Mouse (Mus musculus) liver, embryonic 15.5 days (tissue): ENCODE results near the gene Gm20388. TPM values are rescaled to one million over a fixed set of nuclear protein-coding genes. Genes with fewer than 3 reads are reported as not detected.
"Not testable (repeated sequence)": the region's sequence is repeated elsewhere in the genome, so short reads cannot be mapped to it uniquely, and the experiment has no call there.

Source experiments
- ATAC-seq: fragments of 200-750 bp; cut with Nextera tagmentation; 2 replicates; pipeline ENCODE4 v1.8.0; 2017; ENCODE audit warnings: moderate number of reproducible peaks, mild to moderate bottlenecking, moderate library complexity; ENCODE audit not compliant: insufficient read depth
- H3K27ac ChIP-seq: fragments of 300-500 bp; sonication (generic); replicated peaks from 2 replicates; pipeline ENCODE4 v1.5.1; 2015; ENCODE audit warnings: mild to moderate bottlenecking, inconsistent platforms
- H3K27me3 ChIP-seq: fragments of 300-500 bp; sonication (generic); 2 replicates; pipeline ENCODE4 v1.6.1; 2015; ENCODE audit warnings: mild to moderate bottlenecking, inconsistent platforms
- H3K36me3 ChIP-seq: fragments of 300-500 bp; sonication (generic); replicated peaks from 2 replicates; pipeline ENCODE4 v1.6.1; 2015; ENCODE audit warnings: moderate library complexity, mild to moderate bottlenecking, inconsistent platforms
- H3K4me1 ChIP-seq: fragments of 300-500 bp; sonication (generic); replicated peaks from 2 replicates; pipeline ENCODE4 v1.6.1; 2015; ENCODE audit warnings: inconsistent platforms
- H3K4me2 ChIP-seq: fragments of 300-500 bp; sonication (generic); 2 replicates; pipeline ENCODE4 v1.6.1; 2015; ENCODE audit warnings: moderate library complexity, mild to moderate bottlenecking, inconsistent platforms
- H3K4me3 ChIP-seq: fragments of 300-500 bp; sonication (generic); replicated peaks from 2 replicates; pipeline ENCODE4 v1.5.1; 2015; ENCODE audit warnings: mild to moderate bottlenecking, inconsistent platforms
- H3K9ac ChIP-seq: fragments of 300-500 bp; sonication (generic); 2 replicates; pipeline ENCODE4 v1.6.1; 2015; ENCODE audit warnings: moderate library complexity, mild to moderate bottlenecking, inconsistent platforms
- H3K9me3 ChIP-seq: fragments of 300-500 bp; sonication (generic); replicated peaks from 2 replicates; pipeline ENCODE4 v1.6.1; 2016; ENCODE audit warnings: inconsistent platforms
- WGBS: fragments of 180-500 bp; shearing (Covaris S2); methylation state at CpG from one replicate; pipeline ENCODE4 v1.1.7; 2015; ENCODE audit warnings: mixed read lengths; ENCODE audit not compliant: insufficient replicate concordance; 5-methylcytosine and 5-hydroxymethylcytosine counted together
- polyA plus RNA-seq: library from polyadenylated mRNA; unstranded; fragments of >200 nt; fragmentation: Nextera tagmentation; extraction: Ambion mirVana; gene quantifications from 2 replicates; pipeline ENCODE4 v1.2.1, GENCODE M21; 2015

Gm20388 gene
- polyA plus RNA-seq, 1 experiment from 2014 or later = not detected

DNA sequence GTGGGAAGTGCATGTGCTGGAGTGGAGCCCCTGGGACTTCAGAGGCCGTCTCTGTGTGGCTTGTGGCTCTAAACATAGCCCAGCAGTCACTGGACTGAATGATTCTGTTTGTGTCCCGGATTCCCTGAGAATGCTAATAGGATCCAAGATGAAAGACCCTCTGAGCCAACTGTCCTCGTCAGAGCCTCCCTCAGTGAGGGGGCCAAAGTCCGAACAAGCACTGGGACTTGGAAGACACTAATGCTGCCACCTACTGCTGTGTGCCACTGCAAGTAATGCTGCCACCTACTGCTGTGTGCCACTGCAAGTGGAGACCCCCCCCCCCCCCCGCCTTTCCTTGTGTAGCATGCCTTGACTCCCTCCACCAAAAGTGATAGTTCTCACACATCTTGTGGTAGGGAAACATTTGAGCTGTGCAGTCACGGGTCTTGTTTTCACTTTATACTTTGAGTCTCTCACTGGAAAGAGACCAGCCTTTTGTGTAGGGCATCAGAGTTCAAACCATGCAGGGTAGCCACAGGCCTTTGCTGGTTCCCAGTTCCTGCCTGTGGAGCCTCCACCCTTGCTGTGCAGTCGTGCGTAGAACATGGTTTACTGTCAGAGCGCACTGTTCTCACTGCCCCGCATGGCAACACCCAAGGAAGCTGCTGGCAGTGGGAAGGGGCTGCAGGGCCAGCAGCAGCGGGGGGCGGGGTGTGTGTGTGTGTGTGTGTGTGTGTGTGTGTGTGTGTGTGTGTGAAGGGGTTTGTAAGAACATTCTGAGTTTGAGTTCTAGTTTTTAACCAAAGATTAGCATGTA lies 3187.3 kb downstream of the Gm20388 start:
- ATAC-seq = no peak
- H3K36me3 ChIP-seq = peaks cover 44% of the 10 kb centered on the region
- H3K9me3 ChIP-seq = no peaks in the 10 kb centered on the region
- no peak overlapping the region for H3K4me3 ChIP-seq
- peaks cover 8% of the 10 kb centered on the region for H3K4me1 ChIP-seq
- H3K4me2 ChIP-seq = no peak overlapping the region
- no peaks in the 10 kb centered on the region for H3K27me3 ChIP-seq
- no peak overlapping the region for H3K27ac ChIP-seq
- H3K9ac ChIP-seq = no peak overlapping the region
- WGBS = 80% methylated on average over 12 of the region's 12 CpGs

DNA sequence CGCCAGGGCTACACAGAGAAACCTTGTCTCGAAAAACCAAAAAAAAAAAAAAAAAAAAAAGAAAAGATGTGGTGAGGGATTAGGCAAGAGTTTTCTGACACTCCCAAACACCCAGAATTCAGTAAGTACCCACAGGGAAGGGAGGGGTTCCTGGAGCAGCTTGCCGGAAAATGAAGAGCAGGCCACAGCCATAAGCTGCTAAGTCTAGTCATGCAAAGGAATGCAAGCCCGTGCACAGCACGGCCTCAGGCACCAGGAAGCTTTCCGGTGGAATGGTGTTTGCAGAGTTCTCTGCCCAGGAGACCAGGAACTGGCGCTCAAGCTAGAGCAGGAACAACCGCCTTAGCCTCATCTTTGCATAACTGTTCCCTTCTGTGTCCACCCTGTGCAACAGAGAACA lies 3189.6 kb downstream of the Gm20388 start:
- 53% methylated on average over 8 of the region's 8 CpGs for WGBS
- no peak for ATAC-seq
- Histone ChIP-seq H3K27me3 (no peaks in the 10 kb centered on the region), H3K4me1 (peaks cover 23% of the 10 kb centered on the region), H3K27ac (peak overlapping the region; percentile 45), H3K36me3 (peaks cover 43% of the 10 kb centered on the region), H3K9me3 (no peaks in the 10 kb centered on the region), H3K4me3 (no peak overlapping the region), H3K4me2 (no peak overlapping the region), H3K9ac (no peak overlapping the region)

DNA sequence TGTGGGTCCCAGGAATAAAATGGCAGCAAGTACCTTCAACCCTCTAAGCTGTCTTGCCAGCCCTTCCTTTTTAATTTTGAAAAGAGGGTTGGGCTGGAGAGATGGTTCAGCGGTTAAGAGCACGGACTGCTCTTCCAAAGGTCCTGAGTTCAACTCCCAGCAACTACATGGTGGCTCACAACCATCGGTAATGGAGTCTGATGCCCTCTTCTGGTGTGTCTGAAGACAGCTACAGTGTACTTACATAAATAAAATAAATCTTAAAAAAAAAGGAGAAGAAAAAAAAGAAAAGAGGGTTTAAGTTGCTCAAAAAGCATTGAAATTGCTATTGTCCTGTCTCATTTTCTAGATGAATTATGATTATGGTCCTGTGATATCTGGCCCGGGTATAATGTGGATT lies 3190.6 kb downstream of the Gm20388 start:
- peaks cover 23% of the 10 kb centered on the region for H3K4me1 ChIP-seq
- ATAC-seq = no peak
- H3K9me3 ChIP-seq = no peaks in the 10 kb centered on the region
- peak overlapping the region; percentile 87 for H3K4me2 ChIP-seq
- H3K27me3 ChIP-seq = no peaks in the 10 kb centered on the region
- H3K4me3 ChIP-seq = no peak overlapping the region
- peak overlapping the region; percentile 70; the same call in 1 of the 2 replicates for H3K9ac ChIP-seq
- WGBS = 75% methylated on average over 4 of the region's 4 CpGs
- H3K36me3 ChIP-seq = peaks cover 45% of the 10 kb centered on the region
- peak overlapping the region; percentile 77 for H3K27ac ChIP-seq

DNA sequence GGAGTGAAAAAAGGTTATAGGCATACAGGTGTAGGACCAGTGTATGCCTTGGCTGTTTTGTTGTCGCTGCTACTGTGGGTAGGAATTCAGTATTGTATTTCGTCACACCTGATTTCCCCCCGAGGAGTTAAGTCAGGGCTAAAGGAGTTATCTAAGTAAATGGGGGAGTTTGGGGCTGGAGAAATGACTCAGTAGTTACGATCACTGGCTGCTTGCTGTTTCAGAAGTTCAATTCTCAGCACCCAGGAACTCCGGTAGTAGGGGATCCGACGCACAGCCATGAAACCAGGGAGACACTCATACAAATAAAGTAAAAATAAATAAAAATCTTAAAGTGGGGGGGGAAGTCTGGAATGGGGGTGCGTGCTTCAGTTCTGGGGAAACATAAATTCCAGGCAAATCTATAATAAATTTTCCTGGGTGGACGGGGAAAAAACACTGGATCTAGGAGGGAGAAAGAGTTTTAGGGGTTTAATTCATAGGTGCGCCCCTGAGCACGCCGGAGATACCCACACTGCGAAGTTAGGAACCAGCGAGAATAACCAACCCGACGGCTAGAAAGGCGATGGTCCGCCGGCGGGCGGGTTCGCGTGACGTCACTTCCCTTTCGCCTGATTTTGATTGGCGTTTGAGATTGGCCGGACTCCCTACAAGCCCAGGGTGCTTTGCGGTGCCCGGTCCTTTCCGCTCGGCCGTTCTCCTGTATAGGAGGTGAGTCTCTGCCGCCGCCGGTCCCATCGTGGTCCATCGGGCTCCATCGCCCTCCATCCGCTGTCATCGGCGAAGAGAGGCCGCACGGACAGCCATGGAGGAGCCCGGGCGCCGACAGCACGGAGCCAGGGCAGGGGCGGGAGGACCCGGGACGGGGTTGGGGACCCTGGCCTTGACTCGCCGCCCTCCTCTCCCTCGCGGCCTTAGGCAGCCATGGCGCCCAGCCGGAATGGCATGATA lies 3191.4 kb downstream of the Gm20388 start, which contains the start of gene Rpl13:
Gene Rpl13 (plus strand): TSS at position 616 of the 951 bp plus-strand sequence.
- Histone ChIP-seq H3K27me3 (no peaks in the 10 kb centered on the region), H3K9ac (peak within 1 kb of the TSS; percentile 89), H3K27ac (peak within 1 kb of the TSS; percentile 87), H3K4me3 (peak within 1 kb of the TSS; percentile 84), H3K4me2 (peak within 1 kb of the TSS; percentile 87), H3K36me3 (peaks cover 41% of the 10 kb centered on the region), H3K9me3 (no peaks in the 10 kb centered on the region), H3K4me1 (peaks cover 23% of the 10 kb centered on the region)
- under 1% methylated on average over 54 of the region's 56 CpGs for WGBS
- ATAC-seq = peak; percentile 92

DNA sequence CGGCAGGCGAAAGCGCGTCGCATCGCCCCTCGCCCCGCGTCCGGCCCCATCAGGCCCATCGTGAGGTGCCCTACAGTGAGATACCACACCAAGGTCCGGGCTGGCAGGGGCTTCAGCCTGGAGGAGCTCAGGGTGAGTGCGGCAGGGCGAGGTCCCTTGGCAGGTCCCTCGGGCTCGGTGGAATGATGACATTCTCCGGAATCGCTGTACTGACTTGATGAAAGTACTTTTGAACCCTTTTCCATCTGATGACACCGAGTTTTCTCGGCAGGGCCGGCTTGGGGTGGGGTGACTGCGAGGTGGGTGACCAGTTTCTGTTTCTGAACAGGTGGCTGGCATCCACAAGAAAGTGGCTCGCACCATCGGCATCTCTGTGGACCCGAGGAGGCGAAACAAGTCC lies 3192.2 kb downstream of the Gm20388 start:
- Histone ChIP-seq H3K4me2 (peak overlapping the region; percentile 87), H3K27ac (peak overlapping the region; percentile 87), H3K4me1 (peaks cover 23% of the 10 kb centered on the region), H3K36me3 (peaks cover 33% of the 10 kb centered on the region), H3K9ac (peak overlapping the region; percentile 89), H3K4me3 (peak overlapping the region; percentile 84)
- not testable (repeated sequence) for H3K27me3 ChIP-seq, ATAC-seq, H3K9me3 ChIP-seq
- WGBS = 1% methylated on average over 24 of the region's 26 CpGs

DNA sequence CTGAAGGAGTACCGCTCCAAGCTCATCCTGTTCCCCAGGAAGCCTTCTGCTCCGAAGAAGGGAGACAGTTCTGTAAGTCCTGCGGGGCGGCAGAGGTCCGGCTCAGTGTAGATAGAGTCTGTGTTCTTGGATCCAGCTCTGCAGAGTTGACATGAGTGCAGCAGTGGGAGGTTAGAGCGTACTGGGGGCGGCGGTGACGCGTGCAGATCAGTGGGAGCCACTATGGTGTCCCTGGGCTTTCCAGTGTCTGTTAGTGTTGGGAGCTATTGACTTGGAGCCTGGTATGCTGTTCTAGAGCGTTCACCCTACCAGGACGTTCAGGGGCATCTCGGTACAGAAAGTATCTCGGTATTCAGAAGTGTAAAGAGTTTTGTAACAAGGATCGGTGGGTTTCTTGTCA lies 3192.6 kb downstream of the Gm20388 start:
- H3K36me3 ChIP-seq = peaks cover 29% of the 10 kb centered on the region
- H3K4me3 ChIP-seq = peak overlapping the region; percentile 84
- H3K9ac ChIP-seq = peak overlapping the region; percentile 89
- 5% methylated on average over 15 of the region's 15 CpGs for WGBS
- ATAC-seq = no peak
- H3K4me2 ChIP-seq = peak overlapping the region; percentile 87
- no peaks in the 10 kb centered on the region for H3K27me3 ChIP-seq
- H3K27ac ChIP-seq = peak overlapping the region; percentile 87
- peaks cover 23% of the 10 kb centered on the region for H3K4me1 ChIP-seq
- H3K9me3 ChIP-seq = no peaks in the 10 kb centered on the region

DNA sequence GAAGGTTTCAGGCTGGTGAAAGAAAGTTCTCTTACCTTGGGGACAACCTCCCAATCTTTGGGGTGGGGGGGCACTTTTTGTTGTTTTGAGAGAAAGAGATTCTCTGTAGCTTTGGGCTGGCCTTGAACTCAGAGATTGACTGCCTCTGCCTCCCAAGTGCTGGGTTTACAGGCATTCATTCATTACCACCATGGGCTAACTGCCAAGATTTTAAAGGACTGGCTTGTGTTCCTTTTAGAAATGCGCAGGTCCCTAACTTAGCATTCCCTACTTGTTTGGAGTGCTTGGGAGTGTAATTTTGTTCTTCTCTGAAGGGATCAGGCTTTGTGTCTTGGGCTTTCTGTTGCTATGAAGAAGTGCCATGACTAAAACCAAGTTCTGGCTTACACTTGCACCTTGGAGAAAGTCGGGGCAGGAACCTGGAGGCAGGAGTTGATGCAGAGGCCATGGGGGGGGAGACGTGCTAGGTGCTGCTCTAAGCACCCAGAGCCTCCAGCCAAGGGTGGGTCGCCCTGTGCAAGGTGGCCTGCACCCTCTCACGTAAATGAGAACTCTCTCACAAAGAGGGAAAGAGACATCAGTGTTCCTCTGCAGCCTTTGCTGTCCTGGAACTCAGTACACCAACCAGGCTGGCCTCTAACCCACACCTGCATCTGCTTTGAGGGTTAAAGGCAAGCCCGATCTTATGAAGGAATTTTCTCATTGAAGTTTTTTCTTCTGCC lies 3193.6 kb downstream of the Gm20388 start:
- Histone ChIP-seq H3K4me2 (peak overlapping the region; percentile 87), H3K9ac (peak overlapping the region; percentile 89; the same call in 1 of the 2 replicates), H3K36me3 (peaks cover 28% of the 10 kb centered on the region), H3K27ac (peak overlapping the region; percentile 87), H3K9me3 (no peaks in the 10 kb centered on the region), H3K4me1 (peaks cover 23% of the 10 kb centered on the region), H3K27me3 (no peaks in the 10 kb centered on the region), H3K4me3 (peak overlapping the region; percentile 84)
- ATAC-seq = no peak
- 72% methylated on average over 6 of the region's 6 CpGs for WGBS

DNA sequence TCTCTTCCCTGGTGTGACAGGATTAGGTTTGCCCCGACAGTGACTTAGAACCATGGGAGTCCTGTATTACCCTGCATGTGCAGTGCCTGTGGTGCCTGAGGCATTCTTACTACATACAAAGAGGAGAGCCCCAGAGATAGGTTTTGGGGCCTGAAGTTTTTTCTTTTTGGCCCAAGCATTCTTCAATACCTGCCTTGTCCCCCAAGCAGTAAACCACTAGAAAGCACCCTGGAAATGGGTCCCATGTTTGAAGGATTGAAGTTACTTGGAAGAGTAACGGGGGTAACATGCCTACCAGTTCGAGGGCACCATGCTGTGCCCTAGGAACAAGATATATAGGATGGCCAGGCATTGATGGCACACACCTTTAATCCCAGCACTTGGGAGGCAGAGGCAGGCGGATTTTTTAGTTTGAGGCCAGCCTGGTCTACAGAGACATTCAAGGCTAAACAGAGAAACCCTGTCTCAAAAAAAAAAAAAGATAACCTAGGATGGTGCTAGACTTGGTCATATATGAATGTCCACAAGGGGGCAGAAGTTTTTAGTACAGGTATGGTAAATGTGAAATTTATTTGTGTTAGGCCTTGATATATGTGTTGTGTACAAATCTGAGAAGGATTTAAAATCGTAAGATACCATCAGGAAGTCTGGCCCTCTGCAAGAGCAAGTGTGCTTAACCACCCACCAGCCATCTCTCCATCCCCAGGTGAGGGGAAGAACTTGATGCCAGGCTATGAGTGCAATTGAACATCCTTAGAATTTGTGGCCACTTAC lies 3195.1 kb downstream of the Gm20388 start:
- H3K27me3 ChIP-seq = no peaks in the 10 kb centered on the region
- no peaks in the 10 kb centered on the region for H3K9me3 ChIP-seq
- 0 out of 2 replicates have a peak overlapping the region, but pooled peaks have one; percentile 26 for H3K27ac ChIP-seq
- no peak overlapping the region for H3K9ac ChIP-seq
- WGBS = 47% methylated on average over 5 of the region's 5 CpGs
- no peak overlapping the region for H3K4me2 ChIP-seq
- no peak overlapping the region for H3K4me3 ChIP-seq
- peaks cover 24% of the 10 kb centered on the region for H3K4me1 ChIP-seq
- peaks cover 28% of the 10 kb centered on the region for H3K36me3 ChIP-seq
- ATAC-seq = no peak

DNA sequence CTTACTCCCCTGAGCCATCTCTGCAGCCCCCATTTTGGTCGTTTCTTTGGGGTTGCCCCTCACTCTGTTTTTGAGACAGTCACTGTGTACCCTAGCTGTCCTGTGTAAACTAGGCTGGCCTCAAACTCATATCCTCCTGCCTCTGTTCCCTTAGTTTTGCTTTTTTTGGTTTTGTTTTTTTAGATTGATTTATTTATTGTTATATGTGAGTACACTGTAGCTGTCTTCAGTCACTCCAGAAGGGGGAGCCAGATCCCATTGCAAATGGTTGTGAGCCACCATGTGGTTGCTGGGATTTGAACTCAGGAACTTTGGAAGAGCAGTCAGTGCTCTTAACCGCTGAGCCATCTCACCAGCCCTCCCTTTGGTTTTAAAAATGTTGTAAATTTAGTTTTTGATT lies 3195.9 kb downstream of the Gm20388 start:
- 35% methylated on average over 2 of the region's 2 CpGs for WGBS
- H3K36me3 ChIP-seq = peaks cover 28% of the 10 kb centered on the region
- H3K9ac ChIP-seq = no peak overlapping the region
- H3K4me3 ChIP-seq = no peak overlapping the region
- H3K4me2 ChIP-seq = no peak overlapping the region
- H3K4me1 ChIP-seq = peaks cover 23% of the 10 kb centered on the region
- H3K9me3 ChIP-seq = no peaks in the 10 kb centered on the region
- H3K27me3 ChIP-seq = no peaks in the 10 kb centered on the region
- no peak for ATAC-seq
- H3K27ac ChIP-seq = no peak overlapping the region

DNA sequence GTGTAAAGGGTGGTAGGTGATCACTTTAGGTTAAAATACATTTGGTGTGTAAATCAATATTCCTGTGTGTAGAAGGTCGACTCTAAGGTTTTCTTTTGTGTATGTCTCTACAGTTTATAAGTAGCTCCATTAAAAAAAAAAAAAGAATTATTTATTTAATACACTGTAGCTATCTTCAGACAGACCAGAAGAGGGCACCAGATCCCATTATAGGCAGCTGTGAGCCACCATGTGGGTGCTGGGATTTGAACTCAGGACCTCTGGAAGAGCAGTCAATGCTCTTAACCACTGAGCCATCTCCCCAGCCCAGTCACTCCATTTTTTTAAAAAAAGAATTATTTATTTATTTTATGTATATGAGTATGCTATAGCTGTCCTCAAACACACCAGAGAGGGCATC lies 3197.4 kb downstream of the Gm20388 start:
- no peak overlapping the region for H3K9ac ChIP-seq
- no peak overlapping the region for H3K27ac ChIP-seq
- H3K36me3 ChIP-seq = peaks cover 28% of the 10 kb centered on the region
- no peak overlapping the region for H3K4me3 ChIP-seq
- H3K9me3 ChIP-seq = no peaks in the 10 kb centered on the region
- H3K27me3 ChIP-seq = no peaks in the 10 kb centered on the region; the same call in 1 of the 2 replicates
- no peak overlapping the region for H3K4me2 ChIP-seq
- 46% methylated on average over 1 of the region's 1 CpGs for WGBS
- no peak for ATAC-seq
- peaks cover 19% of the 10 kb centered on the region for H3K4me1 ChIP-seq
